Mouse (Mus musculus) kidney, postnatal 0 days (tissue): ENCODE results near the gene Mcu. TPM values are rescaled to one million over a fixed set of nuclear protein-coding genes. Genes with fewer than 3 reads are reported as not detected.

ENCODE experiments used
- ATAC-seq: fragments of 200-750 bp; cut with Nextera tagmentation; replicated peaks from 2 replicates; pipeline ENCODE4 v1.8.0; 2017; ENCODE audit warnings: low read depth, moderate number of reproducible peaks, moderate TSS enrichment, moderate library complexity; ENCODE audit not compliant: low FRiP score
- DNase-seq: peaks from one replicate; pipeline ENCODE4 v3.0.0-alpha.2; 2016; ENCODE audit warnings: low spot score
- H3K27ac ChIP-seq: fragments of 300-500 bp; sonication (generic); 2 replicates; pipeline ENCODE4 v1.5.1; 2014; ENCODE audit warnings: mild to moderate bottlenecking
- H3K27me3 ChIP-seq: fragments of 300-500 bp; sonication (generic); 2 replicates; pipeline ENCODE4 v1.6.1; 2014; ENCODE audit warnings: low read length, mixed read lengths; ENCODE audit not compliant: insufficient read depth
- H3K36me3 ChIP-seq: fragments of 300-500 bp; sonication (generic); 2 replicates; pipeline ENCODE4 v1.6.1; 2014; ENCODE audit warnings: low read length, mixed read lengths; ENCODE audit not compliant: insufficient read depth
- H3K4me1 ChIP-seq: fragments of 300-500 bp; sonication (generic); replicated peaks from 2 replicates; pipeline ENCODE4 v1.6.1; 2014; ENCODE audit warnings: antibody characterized with exemption, low read length, mixed read lengths; ENCODE audit not compliant: insufficient read depth
- H3K4me2 ChIP-seq: fragments of 300-500 bp; sonication (generic); 2 replicates; pipeline ENCODE4 v1.6.1; 2014; ENCODE audit warnings: mild to moderate bottlenecking, low read length, moderate library complexity, mixed read lengths
- H3K4me3 ChIP-seq: fragments of 300-500 bp; sonication (generic); replicated peaks from 2 replicates; pipeline ENCODE4 v1.5.1; 2014; ENCODE audit warnings: low read depth, low read length
- H3K9ac ChIP-seq: fragments of 300-500 bp; sonication (generic); 2 replicates; pipeline ENCODE4 v1.6.1; 2014; ENCODE audit warnings: low read depth, low read length
- H3K9me3 ChIP-seq: fragments of 300-500 bp; sonication (generic); replicated peaks from 2 replicates; pipeline ENCODE4 v1.6.1; 2016; ENCODE audit warnings: low read length, inconsistent platforms, mixed read lengths
- CTCF ChIP-seq: IDR thresholded peaks from 2 replicates; pipeline ENCODE4 v1.5.1; 2016; ENCODE audit warnings: antibody characterized with exemption, low read depth, mild to moderate bottlenecking, moderate library complexity
- WGBS: fragments of 180-500 bp; shearing (Covaris S2); extraction: QIAGEN DNeasy Blood & Tissue Kit; methylation state at CpG from one replicate; pipeline ENCODE4 v1.1.7; 2014; 5-methylcytosine and 5-hydroxymethylcytosine counted together
- polyA plus RNA-seq: library from polyadenylated mRNA; unstranded; fragments of >200 nt; fragmentation: Nextera tagmentation; extraction: Ambion mirVana; gene quantifications from 2 replicates; pipeline ENCODE4 v1.2.1, GENCODE M21; 2015

The Mcu gene
- polyA plus RNA-seq, 1 experiment from 2014 or later: 36.5 TPM

DNA sequence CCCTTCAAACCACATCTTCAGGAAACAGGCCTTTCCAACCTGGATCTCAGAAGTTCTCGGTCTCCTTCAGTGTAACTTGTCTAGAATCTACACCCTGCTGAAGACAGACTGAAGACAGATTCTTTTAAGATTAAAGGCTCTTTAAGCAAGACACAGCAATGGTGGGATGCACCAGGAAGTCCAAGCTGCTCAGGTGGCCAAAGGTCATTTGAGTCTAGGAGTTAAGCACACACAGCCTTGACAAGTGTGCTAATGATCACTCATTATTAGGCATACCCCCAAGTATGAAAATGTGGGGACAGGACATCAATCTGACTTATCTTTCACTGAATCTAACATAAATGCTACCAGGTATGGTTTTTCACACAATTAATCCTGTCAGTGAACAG lies 47.0 kb downstream of the Mcu start:
- no peak overlapping the region for H3K27ac ChIP-seq
- H3K4me2 ChIP-seq: no peak overlapping the region
- no peaks in the 10 kb centered on the region; the same call in 1 of the 2 replicates for H3K9me3 ChIP-seq
- 85% methylated on average over 1 of the region's 1 CpGs for WGBS
- TF ChIP-seq CTCF: no peak
- no peak overlapping the region for H3K9ac ChIP-seq
- ATAC-seq (no peak), DNase-seq (no peak)
- no peaks in the 10 kb centered on the region for H3K27me3 ChIP-seq
- no peak overlapping the region for H3K4me3 ChIP-seq
- peaks cover 10% of the 10 kb centered on the region; the same call in 1 of the 2 replicates for H3K4me1 ChIP-seq
- H3K36me3 ChIP-seq: no peaks in the 10 kb centered on the region

GRCm38 (mm10) chr10:59568665-59569480 lies 47.6 kb downstream of the Mcu start:
- Histone ChIP-seq H3K9ac (no peak overlapping the region), H3K27ac (no peak overlapping the region), H3K4me2 (no peak overlapping the region), H3K36me3 (no peaks in the 10 kb centered on the region), H3K4me3 (no peak overlapping the region), H3K4me1 (peaks cover 10% of the 10 kb centered on the region; the same call in 1 of the 2 replicates), H3K27me3 (no peaks in the 10 kb centered on the region), H3K9me3 (no peaks in the 10 kb centered on the region; the same call in 1 of the 2 replicates)
- DNase-seq (no peak), ATAC-seq (no peak)
- no peak for TF ChIP-seq CTCF
- WGBS: 72% methylated on average over 10 of the region's 10 CpGs

DNA sequence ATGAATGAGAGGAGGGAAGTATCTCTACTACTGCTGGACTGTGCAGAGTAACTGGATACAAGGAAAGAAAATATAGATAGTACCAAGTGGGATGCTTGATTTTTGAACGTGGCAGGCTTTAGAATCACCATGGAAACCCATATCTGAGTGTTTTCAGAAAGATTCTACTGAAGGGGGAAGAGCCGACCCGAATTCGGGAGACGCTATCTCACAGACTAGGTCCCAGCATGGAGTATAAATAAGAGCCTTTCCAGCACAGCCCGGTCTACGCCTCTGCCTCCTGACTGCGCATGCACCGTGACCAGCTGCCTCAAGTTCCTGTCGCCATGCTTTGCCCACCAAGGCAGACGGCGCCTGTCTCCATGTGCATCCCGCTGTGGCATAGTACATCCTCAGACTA lies 49.5 kb downstream of the Mcu start:
- Histone ChIP-seq H3K36me3 (no peaks in the 10 kb centered on the region), H3K4me3 (no peak overlapping the region), H3K9ac (no peak overlapping the region), H3K9me3 (no peaks in the 10 kb centered on the region), H3K27me3 (no peaks in the 10 kb centered on the region), H3K4me1 (peaks cover 10% of the 10 kb centered on the region; the same call in 1 of the 2 replicates), H3K27ac (no peak overlapping the region), H3K4me2 (no peak overlapping the region)
- ATAC-seq: no peak
- WGBS: 89% methylated on average over 13 of the region's 13 CpGs
- no peak for DNase-seq
- no peak for TF ChIP-seq CTCF

GRCm38 (mm10) chr10:59565995-59566410 lies 50.5 kb downstream of the Mcu start:
- WGBS: 69% methylated on average over 2 of the region's 2 CpGs
- ATAC-seq (no peak), DNase-seq (peak; percentile 82)
- Histone ChIP-seq H3K4me3 (no peak overlapping the region), H3K4me2 (no peak overlapping the region), H3K9ac (no peak overlapping the region), H3K9me3 (no peaks in the 10 kb centered on the region), H3K27me3 (no peaks in the 10 kb centered on the region), H3K4me1 (peaks cover 10% of the 10 kb centered on the region; the same call in 1 of the 2 replicates), H3K36me3 (no peaks in the 10 kb centered on the region), H3K27ac (no peak overlapping the region)
- TF ChIP-seq CTCF: no peak

- Histone ChIP-seq H3K27ac (no peak overlapping the region), H3K27me3 (no peaks in the 10 kb centered on the region), H3K4me2 (no peak overlapping the region), H3K4me3 (no peak overlapping the region), H3K9me3 (no peaks in the 10 kb centered on the region), H3K9ac (no peak overlapping the region), H3K4me1 (peaks cover 10% of the 10 kb centered on the region; the same call in 1 of the 2 replicates), H3K36me3 (no peaks in the 10 kb centered on the region)
- no peak for DNase-seq
- 79% methylated on average over 5 of the region's 5 CpGs for whole genome bisulfite sequencing
- ATAC-seq: no peak
- no peak for TF ChIP-seq CTCF
These were observed 51.9 kb downstream of the Mcu start for GRCm38 (mm10) chr10:59564551-59564950.

GRCm38 (mm10) chr10:59562511-59562910 lies 54.0 kb downstream of the Mcu start:
- Histone ChIP-seq H3K9ac (no peak overlapping the region), H3K36me3 (no peaks in the 10 kb centered on the region), H3K9me3 (no peaks in the 10 kb centered on the region), H3K27me3 (no peaks in the 10 kb centered on the region), H3K4me3 (no peak overlapping the region), H3K27ac (no peak overlapping the region), H3K4me1 (peaks cover 6% of the 10 kb centered on the region; the same call in 1 of the 2 replicates), H3K4me2 (no peak overlapping the region)
- no peak for ATAC-seq
- 36% methylated on average over 4 of the region's 4 CpGs for WGBS
- DNase-seq: peak; percentile 70
- TF ChIP-seq CTCF: no peak
